Mouse (Mus musculus) hindbrain, embryonic 15.5 days (tissue): ENCODE data around the gene Serpina1f. TPM values are rescaled to one million over a fixed set of nuclear protein-coding genes. Genes with fewer than 3 reads are reported as not detected.
A peak's percentile ranks its signal among the peaks of the same experiment; 100 is the strongest.

Experiments used
- ATAC-seq: fragments of 200-750 bp; cut with Nextera tagmentation; 2 replicates; pipeline ENCODE4 v1.8.0; 2017; ENCODE audit warnings: low read depth, moderate number of reproducible peaks, moderate TSS enrichment; ENCODE audit not compliant: low FRiP score
- H3K27ac ChIP-seq: fragments of 300-500 bp; sonication (generic); replicated peaks from 2 replicates; pipeline ENCODE4 v1.5.1; 2015; ENCODE audit warnings: mild to moderate bottlenecking, inconsistent platforms
- H3K27me3 ChIP-seq: fragments of 300-500 bp; sonication (generic); 2 replicates; pipeline ENCODE4 v1.6.1; 2015; ENCODE audit warnings: control low read depth, inconsistent platforms
- H3K36me3 ChIP-seq: fragments of 300-500 bp; sonication (generic); 2 replicates; pipeline ENCODE4 v1.6.1; 2015; ENCODE audit warnings: control low read depth, inconsistent platforms
- H3K4me1 ChIP-seq: fragments of 300-500 bp; sonication (generic); replicated peaks from 2 replicates; pipeline ENCODE4 v1.6.1; 2015; ENCODE audit warnings: control low read depth, inconsistent platforms
- H3K4me2 ChIP-seq: fragments of 300-500 bp; sonication (generic); 2 replicates; pipeline ENCODE4 v1.6.1; 2015; ENCODE audit warnings: moderate library complexity, mild to moderate bottlenecking, inconsistent platforms
- H3K4me3 ChIP-seq: fragments of 300-500 bp; sonication (generic); 2 replicates; pipeline ENCODE4 v1.5.1; 2015; ENCODE audit warnings: mild to moderate bottlenecking, inconsistent platforms
- H3K9ac ChIP-seq: fragments of 300-500 bp; sonication (generic); 2 replicates; pipeline ENCODE4 v1.6.1; 2015; ENCODE audit warnings: inconsistent platforms
- H3K9me3 ChIP-seq: fragments of 300-500 bp; sonication (generic); 2 replicates; pipeline ENCODE4 v1.6.1; 2016; ENCODE audit warnings: control low read depth, inconsistent platforms
- WGBS: fragments of 180-500 bp; shearing (Covaris S2); methylation state at CpG from one replicate; pipeline ENCODE4 v1.1.7; 2015; 5-methylcytosine and 5-hydroxymethylcytosine counted together
- polyA plus RNA-seq: library from polyadenylated mRNA; unstranded; fragments of >200 nt; fragmentation: Nextera tagmentation; extraction: Ambion mirVana; gene quantifications from 2 replicates; pipeline ENCODE4 v1.2.1, GENCODE M21; 2015

The Serpina1f gene
- polyA plus RNA-seq, 1 experiment from 2014 or later: not detected

GRCm38 (mm10) chr12:103659171-103659570 is 36.2 kb downstream of the Serpina1f start:
- no peaks in the 10 kb centered on the region for H3K4me1 ChIP-seq
- WGBS: 85% methylated on average over 2 of the region's 2 CpGs
- H3K27me3 ChIP-seq: no peaks in the 10 kb centered on the region
- H3K27ac ChIP-seq: no peak overlapping the region
- H3K36me3 ChIP-seq: no peaks in the 10 kb centered on the region
- H3K9ac ChIP-seq: no peak overlapping the region
- no peak overlapping the region for H3K4me2 ChIP-seq
- H3K4me3 ChIP-seq: no peak overlapping the region
- ATAC-seq: no peak
- no peaks in the 10 kb centered on the region for H3K9me3 ChIP-seq

- H3K36me3 ChIP-seq: no peaks in the 10 kb centered on the region
- no peaks in the 10 kb centered on the region for H3K9me3 ChIP-seq
- H3K9ac ChIP-seq: no peak overlapping the region
- no peaks in the 10 kb centered on the region for H3K27me3 ChIP-seq
- H3K27ac ChIP-seq: no peak overlapping the region
- no peaks in the 10 kb centered on the region for H3K4me1 ChIP-seq
- ATAC-seq: no peak
- WGBS: 84% methylated on average over 10 of the region's 10 CpGs
- H3K4me2 ChIP-seq: no peak overlapping the region
- H3K4me3 ChIP-seq: no peak overlapping the region
These were observed 37.3 kb downstream of the Serpina1f start for GRCm38 (mm10) chr12:103657991-103658390.

- H3K4me1 ChIP-seq: no peaks in the 10 kb centered on the region
- ATAC-seq: no peak
- H3K36me3 ChIP-seq: no peaks in the 10 kb centered on the region
- H3K9ac ChIP-seq: no peak within 1 kb of the TSS
- 86% methylated on average over 9 of the region's 9 CpGs for WGBS
- no peak within 1 kb of the TSS for H3K4me2 ChIP-seq
- H3K9me3 ChIP-seq: no peaks in the 10 kb centered on the region
- no peaks in the 10 kb centered on the region for H3K27me3 ChIP-seq
- H3K27ac ChIP-seq: no peak within 1 kb of the TSS
- H3K4me3 ChIP-seq: no peak within 1 kb of the TSS
These were observed 38.3 kb downstream of the Serpina1f start, which contains the start of gene Serpina6 for GRCm38 (mm10) chr12:103656848-103657626. Serpina6 (minus strand) TSS chr12:103657212.

- ATAC-seq: no peak
These were observed 39.9 kb downstream of the Serpina1f start for GRCm38 (mm10) chr12:103655123-103656044.

GRCm38 (mm10) chr12:103653836-103654235 is 41.5 kb downstream of the Serpina1f start:
- Histone ChIP-seq H3K4me3 (no peak overlapping the region), H3K9me3 (no peaks in the 10 kb centered on the region), H3K9ac (no peak overlapping the region), H3K36me3 (no peaks in the 10 kb centered on the region), H3K4me1 (no peaks in the 10 kb centered on the region), H3K27me3 (no peaks in the 10 kb centered on the region), H3K27ac (no peak overlapping the region), H3K4me2 (no peak overlapping the region)
- 91% methylated on average over 2 of the region's 2 CpGs for WGBS
- no peak for ATAC-seq

More at GRCm38 (mm10) chr12:103655123-103656044, 39.9 kb downstream of the Serpina1f start:
- Histone ChIP-seq H3K27me3 (no peaks in the 10 kb centered on the region), H3K4me3 (no peak overlapping the region), H3K9me3 (no peaks in the 10 kb centered on the region), H3K4me2 (no peak overlapping the region), H3K27ac (no peak overlapping the region), H3K36me3 (no peaks in the 10 kb centered on the region), H3K4me1 (no peaks in the 10 kb centered on the region), H3K9ac (no peak overlapping the region)
- 87% methylated on average over 7 of the region's 7 CpGs for WGBS

GRCm38 (mm10) chr12:103646314-103646713 is 49.0 kb downstream of the Serpina1f start:
- no peak for ATAC-seq
- Histone ChIP-seq H3K27me3 (no peaks in the 10 kb centered on the region), H3K9ac (no peak overlapping the region), H3K27ac (no peak overlapping the region), H3K36me3 (no peaks in the 10 kb centered on the region), H3K4me3 (no peak overlapping the region), H3K9me3 (no peaks in the 10 kb centered on the region), H3K4me1 (no peaks in the 10 kb centered on the region), H3K4me2 (no peak overlapping the region)
- WGBS: 78% methylated on average over 2 of the region's 2 CpGs

- no peaks in the 10 kb centered on the region for H3K9me3 ChIP-seq
- ATAC-seq: no peak
- H3K4me2 ChIP-seq: no peak overlapping the region
- H3K27me3 ChIP-seq: no peaks in the 10 kb centered on the region
- no peaks in the 10 kb centered on the region for H3K4me1 ChIP-seq
- no peak overlapping the region for H3K27ac ChIP-seq
- H3K36me3 ChIP-seq: no peaks in the 10 kb centered on the region
- no peak overlapping the region for H3K4me3 ChIP-seq
- H3K9ac ChIP-seq: no peak overlapping the region
- 50% methylated on average over 5 of the region's 5 CpGs for WGBS
These were observed 50.7 kb downstream of the Serpina1f start for GRCm38 (mm10) chr12:103644601-103645000.

- Histone ChIP-seq H3K27me3 (no peaks in the 10 kb centered on the region), H3K36me3 (no peaks in the 10 kb centered on the region), H3K9me3 (no peaks in the 10 kb centered on the region), H3K4me3 (no peak overlapping the region), H3K4me2 (no peak overlapping the region), H3K27ac (no peak overlapping the region), H3K9ac (no peak overlapping the region), H3K4me1 (no peaks in the 10 kb centered on the region)
- no peak for ATAC-seq
- 86% methylated on average over 3 of the region's 3 CpGs for WGBS
These were observed 51.5 kb downstream of the Serpina1f start for GRCm38 (mm10) chr12:103643818-103644217.

- Histone ChIP-seq H3K9me3 (no peaks in the 10 kb centered on the region), H3K4me2 (no peak overlapping the region), H3K27me3 (no peaks in the 10 kb centered on the region), H3K4me3 (no peak overlapping the region), H3K4me1 (no peaks in the 10 kb centered on the region), H3K36me3 (no peaks in the 10 kb centered on the region), H3K9ac (no peak overlapping the region), H3K27ac (no peak overlapping the region)
- peak; percentile 66; the same call in 1 of the 2 replicates for ATAC-seq
- 0% methylated on average over 2 of the region's 2 CpGs for WGBS
These were observed 52.0 kb downstream of the Serpina1f start for GRCm38 (mm10) chr12:103643336-103643735.

Other genes with a start within 250 kb of the Serpina1f start
- not detected in 2 replicates for gene Ifi27l2b, start 238.3 kb downstream of the Serpina1f start, polyA plus RNA-seq
- gene Ppp4r4, start 163.2 kb downstream of the Serpina1f start, polyA plus RNA-seq: 2.8 and 2.9 TPM in 2 replicates
- 0.08 TPM in 1 of 2 replicates, not detected in the other for gene Serpina10, start 64.1 kb downstream of the Serpina1f start, polyA plus RNA-seq
- gene Serpina6, start 38.3 kb downstream of the Serpina1f start, polyA plus RNA-seq: 0.48 TPM in 1 of 2 replicates, not detected in the other
- gene Serpina16, start 19.4 kb downstream of the Serpina1f start, polyA plus RNA-seq: not detected in 2 replicates
- gene Serpina1d, start 78.1 kb upstream of the Serpina1f start, polyA plus RNA-seq: 0.10 TPM in 1 of 2 replicates, not detected in the other
- gene Serpina1b, start 134.8 kb upstream of the Serpina1f start, polyA plus RNA-seq: 1.5 TPM in 1 of 2 replicates, not detected in the other
- gene Serpina1a, start 168.0 kb upstream of the Serpina1f start, polyA plus RNA-seq: 0.80 TPM in 1 of 2 replicates, not detected in the other
- gene Serpina1c, start 209.4 kb upstream of the Serpina1f start, polyA plus RNA-seq: 0.19 TPM in 1 of 2 replicates, not detected in the other